Comparison of ENCODE assay signal across 14 mouse cellular contexts in genomic region chr8:65138830-65139466, GRCm38 (mm10). TPM values are rescaled to one million over a fixed set of nuclear protein-coding genes. Genes with fewer than 3 reads are reported as not detected.
A peak's percentile ranks its signal among the peaks of the same experiment; 100 is the strongest.
DNase-seq lines count a peak whose midpoint lies in the region; ATAC-seq and TF ChIP-seq lines count a peak whose summit lies in the region.
"Had no signal": no experiment of that assay in that cellular context is flagged by ENCODE, and none has a peak within 500 bp of the region (broad histone marks: within the 10 kb centered on the region; RNA-seq: fewer than 3 reads in every experiment).

No protein-coding gene starts in this region.

- ATAC-seq in forebrain, embryonic 14.5 days = no peak
- no peak for ATAC-seq in forebrain, embryonic 11.5 days (replicated peaks; ENCODE audit: low FRiP score)
- ATAC-seq: CD4-positive, CD25-positive, alpha-beta regulatory T cell, adult 4 months had no signal

- H3K9me3 ChIP-seq in forebrain, embryonic 14.5 days (replicated peaks; ENCODE audit: control insufficient read depth, low read length) = no peaks in the 10 kb centered on the region
- no peaks in the 10 kb centered on the region for H3K9me3 ChIP-seq in forebrain, embryonic 11.5 days (ENCODE audit: control insufficient read depth, low read length)
- no peaks in the 10 kb centered on the region for H3K9me3 ChIP-seq in heart, embryonic 10.5 days

- no peak overlapping the region for H3K27ac ChIP-seq in forebrain, embryonic 14.5 days (ENCODE audit: low read depth, low read length)
- H3K27ac ChIP-seq in forebrain, embryonic 11.5 days (ENCODE audit: low read depth, low read length) = no peak overlapping the region
- H3K27ac ChIP-seq in heart, embryonic 10.5 days = no peak overlapping the region
- H3K27ac ChIP-seq: liver, embryonic 14.5 days had no signal

- DNase-seq in forebrain, embryonic 14.5 days (ENCODE audit: low spot score) = peak; percentile 53
- DNase-seq in forebrain, embryonic 11.5 days (ENCODE audit: low spot score) = no peak
- no peak for DNase-seq in lung, adult 2 months
- no peak for DNase-seq in lung, postnatal 10 days
- peak; percentile 44 for DNase-seq in brain, adult 2 months (ENCODE audit: low read depth, low spot score)
- peak; percentile 63 for DNase-seq in retina, embryonic 14.5 days (ENCODE audit: low spot score)
- no peak for DNase-seq in ovary, postnatal 14 days (ENCODE audit: low spot score)
- DNase-seq in heart, embryonic 10.5 days (ENCODE audit: low spot score) = no peak
- DNase-seq: cerebellum, adult 11 months; right cerebral cortex, postnatal 14 days had no signal

- 71% methylated on average over 3 of the region's 3 CpGs for WGBS in forebrain, embryonic 14.5 days
- 77% methylated on average over 3 of the region's 3 CpGs for WGBS in forebrain, embryonic 11.5 days
- WGBS in lung, adult 2 months = 65% methylated on average over 3 of the region's 3 CpGs
- WGBS in heart, embryonic 10.5 days = 56% methylated on average over 3 of the region's 3 CpGs

- H3K4me2 ChIP-seq in forebrain, embryonic 14.5 days (ENCODE audit: low read length) = no peak overlapping the region
- H3K4me2 ChIP-seq in forebrain, embryonic 11.5 days (ENCODE audit: low read depth, low read length, severe bottlenecking) = no peak overlapping the region
- H3K4me2 ChIP-seq: heart, embryonic 11.5 days had no signal

- H3K4me3 ChIP-seq in forebrain, embryonic 14.5 days (ENCODE audit: low read depth, low read length) = no peak overlapping the region
- H3K4me3 ChIP-seq in forebrain, embryonic 11.5 days (ENCODE audit: low read depth, low read length) = no peak overlapping the region
- no peak overlapping the region for H3K4me3 ChIP-seq in lung, adult 2 months (replicated peaks; ENCODE audit: extremely low read depth, low read depth, low read length)
- no peak overlapping the region for H3K4me3 ChIP-seq in heart, embryonic 10.5 days

- H3K27me3 ChIP-seq in forebrain, embryonic 14.5 days (replicated peaks; ENCODE audit: control insufficient read depth, insufficient read depth, low read length) = no peaks in the 10 kb centered on the region
- no peaks in the 10 kb centered on the region for H3K27me3 ChIP-seq in forebrain, embryonic 11.5 days (ENCODE audit: control insufficient read depth, insufficient read depth, low read length)
- no peaks in the 10 kb centered on the region for H3K27me3 ChIP-seq in heart, embryonic 10.5 days (ENCODE audit: insufficient read depth, poor library complexity, severe bottlenecking)

- TF ChIP-seq CTCF in lung, adult 2 months (IDR thresholded peaks at IDR 0.05; ENCODE audit: insufficient read depth, low read length) = peak; percentile 10; the same call in 1 of the 2 replicates

- no peak for TF ChIP-seq POLR2A in lung, adult 2 months (IDR thresholded peaks at IDR 0.05; ENCODE audit: borderline replicate concordance, extremely low read depth, low read depth, low read length)

- no peaks in the 10 kb centered on the region for H3K36me3 ChIP-seq in forebrain, embryonic 14.5 days (ENCODE audit: control insufficient read depth, insufficient read depth, low read length)
- H3K36me3 ChIP-seq in forebrain, embryonic 11.5 days (ENCODE audit: control insufficient read depth, insufficient read depth, low read length) = no peaks in the 10 kb centered on the region
- no peaks in the 10 kb centered on the region for H3K36me3 ChIP-seq in heart, embryonic 10.5 days

- no peaks in the 10 kb centered on the region for H3K4me1 ChIP-seq in forebrain, embryonic 14.5 days (ENCODE audit: control insufficient read depth, insufficient read depth, low read length)
- no peaks in the 10 kb centered on the region for H3K4me1 ChIP-seq in forebrain, embryonic 11.5 days (replicated peaks; ENCODE audit: control insufficient read depth, insufficient read depth, low read length)
- no peaks in the 10 kb centered on the region for H3K4me1 ChIP-seq in lung, adult 2 months (ENCODE audit: control insufficient read depth, insufficient read depth, low read length)
- H3K4me1 ChIP-seq in heart, embryonic 10.5 days = no peaks in the 10 kb centered on the region

- no peak overlapping the region for H3K9ac ChIP-seq in forebrain, embryonic 14.5 days (ENCODE audit: low read length)
- H3K9ac ChIP-seq in forebrain, embryonic 11.5 days (ENCODE audit: low read length) = no peak overlapping the region
- H3K9ac ChIP-seq: liver, embryonic 14.5 days had no signal

RNA-seq across cellular contexts. Expression of gene BC030870, which starts 9.6 kb away (rescaled TPM):
- polyA plus RNA-seq in forebrain, embryonic 14.5 days (2014; fragmentation: Nextera tagmentation; extraction: Ambion mirVana) = not detected in 2 replicates
- polyA plus RNA-seq in forebrain, embryonic 11.5 days (2014; fragmentation: Nextera tagmentation; extraction: Ambion mirVana) = not detected in 2 replicates
- 0.37 and 0.70 TPM in 2 replicates for polyA plus RNA-seq in lung, adult 2 months (2012; rRNA removed)
- not detected in 2 replicates for polyA plus RNA-seq in heart, embryonic 10.5 days (2016; fragmentation: Nextera tagmentation; extraction: Ambion mirVana)
- polyA plus RNA-seq: CD4-positive, CD25-positive, alpha-beta regulatory T cell, adult 4 months; heart, embryonic 11.5 days; testis, adult 2 months had no signal

Comparison
In these comparisons a context has a peak if more than half of its experiments do, and no peak if none do; other contexts are left out.
1. DNase-seq: peak in forebrain, embryonic 14.5 days (single experiment), brain, adult 2 months (single experiment) and retina, embryonic 14.5 days (single experiment); none in forebrain, embryonic 11.5 days (single experiment), lung, adult 2 months (single experiment), lung, postnatal 10 days (single experiment), ovary, postnatal 14 days (single experiment) and heart, embryonic 10.5 days (single experiment).